Mouse (Mus musculus) cortical plate, adult 2 months (tissue): ENCODE results near the gene Foxc1.

Source experiments
- CTCF ChIP-seq: fragments of 200-500 bp; IDR thresholded peaks from 2 replicates; pipeline ENCODE4 v1.5.1; 2011; ENCODE audit warnings: mild to moderate bottlenecking, control low read depth, low read length; ENCODE audit not compliant: insufficient read depth; ENCODE audit errors: extremely low read depth
- POLR2A ChIP-seq: fragments of 200-500 bp; IDR thresholded peaks from 2 replicates; pipeline ENCODE4 v1.6.1; 2011; ENCODE audit warnings: mild to moderate bottlenecking, low read length, control low read depth; ENCODE audit not compliant: insufficient read depth; ENCODE audit errors: extremely low read depth

GRCm38 (mm10) chr13:31760411-31760810, 46.0 kb upstream of the Foxc1 start:
- no peak for TF ChIP-seq POLR2A
- TF ChIP-seq CTCF = no peak
